Mouse (Mus musculus): ENCODE measurements around the gene Ptpn14.

GRCm38 (mm10) chr1:189860942-189861315, 132.9 kb downstream of the Ptpn14 start:
- no peak for TF ChIP-seq CTCF (IDR thresholded peaks at IDR 0.05; ENCODE audit: borderline replicate concordance, insufficient read depth, low read length)
- no peak for TF ChIP-seq POLR2A (IDR thresholded peaks at IDR 0.05; ENCODE audit: low read depth, low read length)

All from embryonic fibroblast, embryonic 13.5 days (primary cell).